Mouse (Mus musculus): ENCODE data around the gene Lyzl4. TPM values are rescaled to one million over a fixed set of nuclear protein-coding genes. Genes with fewer than 3 reads are reported as not detected.

Lyzl4 gene
- polyA plus RNA-seq, 1 experiment = not detected

DNA sequence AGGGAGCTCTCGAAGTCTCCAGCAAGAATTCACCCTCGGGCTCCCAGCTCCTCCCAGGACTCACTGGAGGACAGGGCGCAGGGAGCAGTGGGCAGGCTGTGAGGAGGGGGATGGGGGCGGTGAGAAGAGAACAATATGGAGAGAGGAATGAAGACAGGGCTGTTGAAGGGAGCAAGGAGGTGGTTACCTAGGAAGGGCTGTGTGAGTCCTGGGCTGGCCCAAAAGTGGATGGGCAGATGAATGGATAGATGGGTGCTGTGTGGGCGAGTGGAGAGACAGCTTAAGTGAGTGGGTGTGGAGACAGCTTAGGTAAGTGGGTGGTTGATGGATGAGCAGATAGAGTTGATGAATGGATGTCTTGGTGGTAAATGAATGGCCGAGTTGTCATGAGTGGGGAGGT lies 21.6 kb upstream of the Lyzl4 start:
- Histone ChIP-seq H3K4me1 (ENCODE audit: control insufficient read depth, insufficient read depth, low read length) (no peaks in the 10 kb centered on the region), H3K27me3 (ENCODE audit: control insufficient read depth, insufficient read depth, low read length, poor library complexity, severe bottlenecking) (no peaks in the 10 kb centered on the region), H3K36me3 (ENCODE audit: control insufficient read depth, insufficient read depth, low read length, poor library complexity, severe bottlenecking) (no peaks in the 10 kb centered on the region), H3K9me3 (replicated peaks; ENCODE audit: control insufficient read depth, insufficient read depth, low read length, poor library complexity, severe bottlenecking) (no peaks in the 10 kb centered on the region), H3K4me3 (ENCODE audit: low read depth, low read length) (no peak overlapping the region), H3K9ac (ENCODE audit: low read depth, poor library complexity, severe bottlenecking) (no peak overlapping the region), H3K27ac (ENCODE audit: insufficient read depth, low read length) (no peak overlapping the region)
- TF ChIP-seq POLR2A (IDR thresholded peaks at IDR 0.05; ENCODE audit: insufficient read depth, low read length) (no peak), CTCF (IDR thresholded peaks at IDR 0.05; ENCODE audit: low read depth, low read length) (no peak), EP300 (IDR thresholded peaks at IDR 0.05; ENCODE audit: insufficient read depth, low read depth, low read length) (no peak)

DNA sequence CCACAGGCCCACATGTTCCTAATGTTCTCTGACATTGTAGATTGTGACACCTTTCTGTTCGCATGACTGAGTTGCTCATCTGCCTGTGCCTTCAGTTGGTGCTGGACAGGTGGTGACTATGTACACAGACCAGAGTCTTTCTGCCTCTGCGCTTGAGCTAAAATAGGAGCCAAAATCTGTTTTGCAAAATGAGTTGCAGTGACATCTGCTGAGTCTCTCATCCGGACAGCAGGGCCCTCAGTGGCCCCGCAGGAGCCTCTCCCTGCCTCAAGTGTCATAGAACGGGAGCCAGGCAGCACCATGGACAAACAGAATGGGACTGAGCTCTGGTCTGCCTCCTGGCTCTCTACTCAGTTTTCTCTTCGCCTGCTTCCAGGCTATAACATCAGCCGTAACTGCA lies 17.9 kb upstream of the Lyzl4 start:
- no peaks in the 10 kb centered on the region for H3K36me3 ChIP-seq (ENCODE audit: control insufficient read depth, insufficient read depth, low read length, poor library complexity, severe bottlenecking)
- H3K9ac ChIP-seq (ENCODE audit: low read depth, poor library complexity, severe bottlenecking) = no peak overlapping the region
- H3K9me3 ChIP-seq (replicated peaks; ENCODE audit: control insufficient read depth, insufficient read depth, low read length, poor library complexity, severe bottlenecking) = no peaks in the 10 kb centered on the region
- no peak overlapping the region for H3K27ac ChIP-seq (ENCODE audit: insufficient read depth, low read length)
- H3K4me1 ChIP-seq (ENCODE audit: control insufficient read depth, insufficient read depth, low read length) = no peaks in the 10 kb centered on the region
- no peaks in the 10 kb centered on the region for H3K27me3 ChIP-seq (ENCODE audit: control insufficient read depth, insufficient read depth, low read length, poor library complexity, severe bottlenecking)
- TF ChIP-seq POLR2A (IDR thresholded peaks at IDR 0.05; ENCODE audit: insufficient read depth, low read length) (no peak), CTCF (IDR thresholded peaks at IDR 0.05; ENCODE audit: low read depth, low read length) (no peak), EP300 (IDR thresholded peaks at IDR 0.05; ENCODE audit: insufficient read depth, low read depth, low read length) (no peak)
- no peak overlapping the region for H3K4me3 ChIP-seq (ENCODE audit: low read depth, low read length)

DNA sequence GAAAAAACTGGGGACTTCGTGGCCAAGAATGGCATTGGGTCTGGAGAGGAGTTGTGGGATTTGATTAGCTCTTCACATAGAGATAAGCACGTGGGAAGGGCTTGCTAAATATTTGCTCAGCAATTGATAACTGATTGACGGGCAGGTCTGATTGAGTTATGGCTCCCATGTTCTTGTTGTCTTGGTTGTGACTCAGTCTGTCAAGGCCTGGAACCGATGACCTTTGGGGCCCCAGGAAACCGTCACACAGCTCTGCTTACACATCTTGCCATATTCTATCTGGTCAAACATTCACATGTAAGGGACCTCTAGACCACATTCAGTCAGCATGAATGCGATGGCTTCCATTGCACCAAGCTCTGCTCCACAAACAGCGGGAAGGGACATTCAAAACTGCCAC lies 16.4 kb upstream of the Lyzl4 start:
- H3K4me3 ChIP-seq (ENCODE audit: low read depth, low read length) = no peak overlapping the region
- H3K36me3 ChIP-seq (ENCODE audit: control insufficient read depth, insufficient read depth, low read length, poor library complexity, severe bottlenecking) = no peaks in the 10 kb centered on the region
- H3K9ac ChIP-seq (ENCODE audit: low read depth, poor library complexity, severe bottlenecking) = no peak overlapping the region
- TF ChIP-seq CTCF (IDR thresholded peaks at IDR 0.05; ENCODE audit: low read depth, low read length) (no peak), POLR2A (IDR thresholded peaks at IDR 0.05; ENCODE audit: insufficient read depth, low read length) (no peak), EP300 (IDR thresholded peaks at IDR 0.05; ENCODE audit: insufficient read depth, low read depth, low read length) (no peak)
- H3K27ac ChIP-seq (ENCODE audit: insufficient read depth, low read length) = no peak overlapping the region
- no peaks in the 10 kb centered on the region for H3K9me3 ChIP-seq (replicated peaks; ENCODE audit: control insufficient read depth, insufficient read depth, low read length, poor library complexity, severe bottlenecking)
- H3K4me1 ChIP-seq (ENCODE audit: control insufficient read depth, insufficient read depth, low read length) = no peaks in the 10 kb centered on the region
- H3K27me3 ChIP-seq (ENCODE audit: control insufficient read depth, insufficient read depth, low read length, poor library complexity, severe bottlenecking) = no peaks in the 10 kb centered on the region

DNA sequence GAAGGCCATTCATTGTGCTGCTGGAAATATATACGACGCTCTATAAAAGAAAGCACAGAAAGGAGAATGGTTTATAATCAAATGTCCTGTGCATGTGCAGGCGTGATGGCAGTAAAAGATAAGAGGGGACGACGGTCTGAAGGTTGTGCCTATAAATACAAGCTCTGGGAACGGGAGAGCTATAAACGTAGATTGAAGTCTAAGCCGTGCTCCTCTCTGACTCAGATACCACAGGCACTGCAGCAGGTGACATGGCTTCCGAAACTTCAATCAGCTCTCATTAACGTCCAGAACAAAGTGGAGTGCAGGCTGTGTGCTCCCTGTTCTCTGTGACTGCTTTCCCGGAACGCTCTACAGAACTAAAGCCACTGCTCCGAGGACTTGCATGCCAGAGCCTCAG lies 15.2 kb upstream of the Lyzl4 start:
- H3K4me1 ChIP-seq (ENCODE audit: control insufficient read depth, insufficient read depth, low read length) = no peaks in the 10 kb centered on the region
- H3K36me3 ChIP-seq (ENCODE audit: control insufficient read depth, insufficient read depth, low read length, poor library complexity, severe bottlenecking) = no peaks in the 10 kb centered on the region
- H3K9ac ChIP-seq (ENCODE audit: low read depth, poor library complexity, severe bottlenecking) = no peak overlapping the region
- TF ChIP-seq EP300 (IDR thresholded peaks at IDR 0.05; ENCODE audit: insufficient read depth, low read depth, low read length) (no peak), POLR2A (IDR thresholded peaks at IDR 0.05; ENCODE audit: insufficient read depth, low read length) (no peak), CTCF (IDR thresholded peaks at IDR 0.05; ENCODE audit: low read depth, low read length) (no peak)
- H3K27ac ChIP-seq (ENCODE audit: insufficient read depth, low read length) = no peak overlapping the region
- no peaks in the 10 kb centered on the region for H3K9me3 ChIP-seq (replicated peaks; ENCODE audit: control insufficient read depth, insufficient read depth, low read length, poor library complexity, severe bottlenecking)
- no peaks in the 10 kb centered on the region for H3K27me3 ChIP-seq (ENCODE audit: control insufficient read depth, insufficient read depth, low read length, poor library complexity, severe bottlenecking)
- no peak overlapping the region for H3K4me3 ChIP-seq (ENCODE audit: low read depth, low read length)

DNA sequence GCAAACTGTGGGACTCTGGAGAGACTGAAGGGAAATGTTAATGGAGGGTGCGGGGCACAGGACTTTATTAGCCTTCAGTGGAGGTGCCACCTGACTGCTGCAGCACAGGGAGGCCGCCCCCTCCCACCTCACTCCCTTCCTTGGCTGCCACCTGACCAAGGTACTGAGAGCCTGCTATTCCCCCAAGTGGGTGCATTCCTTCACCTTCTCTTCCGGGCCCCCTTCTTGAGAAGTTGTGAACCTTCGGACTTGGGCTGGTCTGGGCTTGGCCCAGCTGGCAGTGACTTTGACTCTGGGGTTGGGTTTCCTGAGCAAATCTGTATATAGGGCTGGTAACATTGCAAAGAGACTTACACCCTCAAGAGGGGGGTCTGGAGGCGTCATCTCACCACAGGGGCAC lies 14.4 kb upstream of the Lyzl4 start:
- H3K4me3 ChIP-seq (ENCODE audit: low read depth, low read length) = no peak overlapping the region
- TF ChIP-seq CTCF (IDR thresholded peaks at IDR 0.05; ENCODE audit: low read depth, low read length) (no peak), EP300 (IDR thresholded peaks at IDR 0.05; ENCODE audit: insufficient read depth, low read depth, low read length) (no peak), POLR2A (IDR thresholded peaks at IDR 0.05; ENCODE audit: insufficient read depth, low read length) (no peak)
- H3K4me1 ChIP-seq (ENCODE audit: control insufficient read depth, insufficient read depth, low read length) = no peaks in the 10 kb centered on the region
- H3K27ac ChIP-seq (ENCODE audit: insufficient read depth, low read length) = no peak overlapping the region
- H3K36me3 ChIP-seq (ENCODE audit: control insufficient read depth, insufficient read depth, low read length, poor library complexity, severe bottlenecking) = no peaks in the 10 kb centered on the region
- H3K27me3 ChIP-seq (ENCODE audit: control insufficient read depth, insufficient read depth, low read length, poor library complexity, severe bottlenecking) = no peaks in the 10 kb centered on the region
- no peaks in the 10 kb centered on the region for H3K9me3 ChIP-seq (replicated peaks; ENCODE audit: control insufficient read depth, insufficient read depth, low read length, poor library complexity, severe bottlenecking)
- no peak overlapping the region for H3K9ac ChIP-seq (ENCODE audit: low read depth, poor library complexity, severe bottlenecking)

DNA sequence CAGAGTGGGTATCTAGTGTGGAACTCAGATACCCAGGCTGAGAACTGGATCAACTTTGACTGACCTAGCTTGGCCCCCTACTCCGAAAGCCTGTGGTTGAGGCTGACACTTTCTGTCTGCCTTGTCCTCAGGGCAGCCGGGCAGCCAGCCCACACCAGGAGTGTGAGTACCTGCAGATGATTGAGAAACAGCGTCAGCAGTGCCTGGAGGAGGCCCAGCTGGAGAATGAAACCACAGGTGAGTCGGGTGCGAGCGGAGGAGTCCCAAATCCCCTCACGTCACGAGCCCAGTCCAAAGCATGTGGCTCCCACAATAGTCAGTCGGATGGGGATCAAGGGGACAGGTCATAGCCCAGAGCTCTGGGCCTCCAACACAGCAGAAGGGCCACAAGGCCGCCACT lies 11.8 kb upstream of the Lyzl4 start:
- Histone ChIP-seq H3K36me3 (ENCODE audit: control insufficient read depth, insufficient read depth, low read length, poor library complexity, severe bottlenecking) (no peaks in the 10 kb centered on the region), H3K27ac (ENCODE audit: insufficient read depth, low read length) (no peak overlapping the region), H3K9me3 (replicated peaks; ENCODE audit: control insufficient read depth, insufficient read depth, low read length, poor library complexity, severe bottlenecking) (no peaks in the 10 kb centered on the region), H3K4me3 (ENCODE audit: low read depth, low read length) (no peak overlapping the region), H3K27me3 (ENCODE audit: control insufficient read depth, insufficient read depth, low read length, poor library complexity, severe bottlenecking) (no peaks in the 10 kb centered on the region), H3K9ac (ENCODE audit: low read depth, poor library complexity, severe bottlenecking) (no peak overlapping the region), H3K4me1 (ENCODE audit: control insufficient read depth, insufficient read depth, low read length) (no peaks in the 10 kb centered on the region)
- TF ChIP-seq EP300 (IDR thresholded peaks at IDR 0.05; ENCODE audit: insufficient read depth, low read depth, low read length) = no peak
- no peak for TF ChIP-seq POLR2A (IDR thresholded peaks at IDR 0.05; ENCODE audit: insufficient read depth, low read length)
- no peak for TF ChIP-seq CTCF (IDR thresholded peaks at IDR 0.05; ENCODE audit: low read depth, low read length)

Measured in ES-Bruce4 (cell line).